Mouse (Mus musculus) layer of hippocampus, adult 9-10 months (tissue): ENCODE measurements at regions not wholly inside any gene's neighbourhood (a gene's known extent, or its start where the extent isn't known, plus 50 kb on each side); places are given as distances from the start of the nearest gene placed in this dataset.

Experiments
- DNase-seq: peaks from one replicate; pipeline ENCODE4 v3.0.0; 2022; ENCODE audit warnings: low spot score

DNA sequence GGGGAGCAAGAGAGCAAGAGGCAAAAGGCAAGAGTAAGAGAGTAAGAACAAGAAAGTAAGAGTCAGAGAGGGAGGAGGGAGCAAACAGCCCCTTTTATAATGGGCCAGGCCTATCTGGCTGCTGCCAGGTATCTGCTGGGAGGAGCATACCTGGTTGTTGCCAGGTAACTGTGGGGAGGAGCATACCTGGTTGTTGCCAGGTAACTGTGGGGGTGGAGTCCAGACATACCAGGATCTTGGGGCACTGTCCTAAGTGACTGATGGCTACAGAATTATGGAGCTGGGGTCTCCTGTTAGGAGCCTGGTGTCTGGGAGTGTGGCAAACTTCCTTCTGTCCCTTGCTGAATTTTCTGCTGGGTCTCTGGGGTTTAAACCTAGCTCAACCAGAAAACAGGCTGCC is 469.8 kb upstream of the Syt1 start:
- DNase-seq = no peak

DNA sequence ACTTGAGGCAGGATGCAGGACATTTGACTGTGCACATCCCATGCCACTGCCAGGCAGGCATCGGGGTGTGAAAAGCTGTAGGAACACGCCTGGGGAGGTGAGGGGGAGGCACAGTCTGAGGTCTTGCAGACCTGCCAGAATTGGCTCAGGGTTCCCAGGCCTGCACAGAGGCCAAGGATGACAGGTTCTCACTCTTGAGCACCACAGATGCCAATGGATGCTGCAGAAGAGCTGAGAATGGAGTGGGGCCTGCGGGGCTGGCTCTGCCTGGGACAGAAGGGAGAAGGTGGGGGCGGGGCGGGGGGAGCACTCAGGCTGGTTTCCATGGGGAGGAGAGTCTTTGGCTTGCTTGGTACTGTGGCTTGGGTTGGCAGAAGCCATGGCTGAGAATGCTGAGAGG is 469.2 kb upstream of the Syt1 start:
- DNase-seq = no peak

DNA sequence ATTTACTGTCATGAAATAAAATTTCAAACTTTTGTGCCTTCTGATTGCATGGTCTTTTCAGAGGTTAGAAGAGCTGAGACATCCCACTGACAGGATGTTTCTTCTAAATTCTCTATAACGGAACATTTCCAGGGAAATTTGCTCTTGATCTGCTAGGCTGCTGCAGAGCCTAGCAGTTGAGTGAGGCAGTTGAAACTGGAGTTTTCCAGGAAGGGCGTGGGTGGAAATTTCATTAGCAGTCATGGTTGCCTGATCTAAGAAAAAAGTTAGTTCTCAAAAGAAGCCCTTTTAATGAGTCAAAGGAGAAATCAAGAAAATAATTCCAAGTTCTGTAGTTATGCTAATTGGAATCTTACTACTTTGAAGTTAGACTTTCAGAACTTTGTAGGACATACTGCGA is 455.7 kb upstream of the Syt1 start:
- DNase-seq = no peak

DNA sequence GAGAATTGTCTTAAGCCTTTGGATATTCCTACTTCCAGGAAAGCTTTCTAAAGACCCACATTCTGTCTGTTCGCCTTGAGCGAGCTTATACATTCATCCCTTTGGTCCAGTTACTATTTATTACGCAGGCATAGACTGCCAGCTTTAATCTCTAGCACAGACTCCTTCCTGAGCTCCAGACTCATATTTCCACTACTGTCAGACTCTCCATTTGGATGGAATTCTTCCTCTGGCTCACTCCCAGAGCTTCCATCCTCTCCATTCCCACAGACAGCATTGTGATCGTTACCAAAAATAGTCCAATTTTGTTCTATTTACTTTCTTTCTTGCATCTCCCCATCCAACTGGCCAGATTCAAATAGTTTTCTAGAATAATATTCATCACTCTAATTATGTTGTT is 420.3 kb upstream of the Syt1 start:
- DNase-seq = no peak

DNA sequence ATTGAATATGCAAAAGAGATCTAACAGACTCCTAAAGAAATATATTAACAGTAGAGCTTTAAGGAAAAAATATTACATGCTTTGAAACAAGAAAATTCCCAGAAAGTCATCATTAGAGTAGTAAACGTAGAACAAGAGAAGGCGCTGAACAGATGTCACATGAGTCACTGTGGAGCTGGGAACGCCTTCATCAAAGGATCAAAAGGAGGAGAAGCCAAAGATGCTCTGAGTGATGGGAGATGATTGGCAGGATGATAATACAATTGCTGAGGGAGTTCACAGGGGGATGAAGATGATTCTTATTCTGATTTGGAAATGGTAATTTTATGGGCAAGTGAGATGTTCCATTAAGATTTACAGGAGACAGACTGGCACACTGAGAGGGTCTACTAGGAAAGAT is 417.1 kb upstream of the Syt1 start:
- no peak for DNase-seq

DNA sequence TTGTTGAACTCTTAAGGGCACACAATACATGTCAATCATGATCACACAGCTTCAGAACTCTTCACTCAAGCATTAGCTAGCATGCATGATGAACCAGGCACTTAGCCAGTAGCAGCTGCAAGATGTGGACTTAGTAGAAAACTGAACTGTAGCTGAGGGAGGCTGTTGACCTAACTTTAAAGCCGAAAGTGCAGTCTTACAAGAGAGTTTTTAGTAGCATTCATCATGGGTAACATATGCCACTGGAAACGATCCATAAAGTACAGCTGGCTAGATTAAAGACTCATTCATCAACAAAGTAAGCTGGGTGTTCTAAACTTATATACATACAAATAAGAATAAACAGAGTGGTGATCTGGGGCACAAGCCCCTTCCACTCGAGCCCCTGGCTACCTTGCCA is 396.2 kb upstream of the Syt1 start:
- no peak for DNase-seq

DNA sequence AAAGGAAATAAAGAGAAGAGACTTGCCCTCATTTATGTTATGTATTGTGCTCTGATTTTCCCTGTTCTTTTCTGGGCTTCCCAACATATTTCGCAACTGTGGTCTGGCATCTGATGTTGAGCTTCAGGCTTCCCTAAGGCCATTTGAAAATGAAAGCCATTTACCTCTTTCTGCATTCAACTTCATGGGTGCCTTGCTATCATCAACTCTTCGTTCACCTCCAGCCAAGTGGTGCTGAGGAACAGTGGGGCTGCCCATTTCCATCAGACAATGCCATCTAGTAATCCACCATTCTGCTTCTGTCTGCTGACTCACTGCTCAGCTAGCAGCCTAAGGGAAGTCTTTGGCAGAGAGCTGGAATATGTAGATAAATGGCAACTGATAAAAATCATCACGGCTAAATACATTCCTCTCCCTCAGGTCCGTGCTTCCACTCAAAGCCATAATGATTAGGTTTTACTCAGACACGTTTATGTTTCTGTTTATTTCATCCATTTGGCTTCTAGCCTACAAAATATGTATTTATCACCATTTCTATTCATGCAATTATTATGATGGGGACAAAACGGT is 394.4 kb upstream of the Syt1 start:
- DNase-seq = no peak

DNA sequence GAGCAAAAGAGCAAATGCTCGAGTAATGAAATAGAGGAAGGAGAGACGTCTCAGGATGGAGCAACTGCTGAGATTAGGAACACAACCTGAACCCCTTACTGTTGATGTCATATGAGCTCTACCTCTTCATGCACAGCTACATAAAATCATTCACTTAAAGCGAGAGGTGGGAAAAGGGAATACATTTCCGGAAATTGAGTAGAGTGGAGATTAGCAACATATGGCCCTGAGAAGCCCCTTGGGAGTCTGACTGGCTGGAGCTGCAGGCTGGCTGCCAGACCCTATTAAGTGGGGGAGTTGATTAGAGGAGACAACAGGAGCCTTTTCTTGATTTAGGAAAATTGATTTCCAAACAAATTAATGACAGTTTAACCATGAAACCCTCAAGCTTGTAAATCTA is 373.0 kb upstream of the Syt1 start:
- DNase-seq = no peak

DNA sequence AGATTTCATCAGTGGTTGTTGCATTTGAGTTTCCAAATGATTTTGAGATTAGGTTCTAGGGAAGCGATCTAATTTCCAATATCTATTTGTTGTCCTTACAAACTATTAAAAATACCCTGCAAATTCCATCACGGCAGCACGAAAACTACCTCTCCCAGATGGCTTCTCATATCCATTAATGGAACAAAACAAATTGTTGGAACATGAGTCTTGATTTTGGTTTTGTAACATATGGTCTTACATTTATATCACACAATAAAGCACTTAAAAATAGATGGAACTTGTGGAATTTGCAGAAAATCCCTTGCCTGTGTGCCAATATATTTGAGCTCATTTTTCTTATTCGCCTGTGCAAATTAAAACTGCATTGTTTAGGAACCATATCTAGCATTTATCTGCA is 368.1 kb upstream of the Syt1 start:
- peak; percentile 33 for DNase-seq

DNA sequence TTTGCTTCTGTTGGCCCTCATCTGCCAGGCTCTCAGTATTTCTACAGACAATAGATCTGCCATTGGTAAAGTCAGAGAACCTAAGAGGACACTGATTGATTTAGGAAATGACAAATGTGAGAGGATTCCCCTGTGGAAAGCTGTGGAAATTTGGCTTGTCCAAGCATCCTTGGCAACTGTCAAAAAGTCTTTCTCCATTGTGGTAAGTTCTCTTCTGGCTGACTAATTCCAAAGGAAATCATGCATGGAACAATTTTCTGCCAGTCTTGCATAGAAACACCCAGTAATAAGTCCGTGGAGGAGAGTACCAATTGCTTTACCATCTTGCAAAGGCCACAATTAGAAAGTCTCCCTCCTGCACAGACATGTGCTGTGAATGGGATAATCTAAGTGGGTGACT is 349.4 kb upstream of the Syt1 start:
- no peak for DNase-seq

DNA sequence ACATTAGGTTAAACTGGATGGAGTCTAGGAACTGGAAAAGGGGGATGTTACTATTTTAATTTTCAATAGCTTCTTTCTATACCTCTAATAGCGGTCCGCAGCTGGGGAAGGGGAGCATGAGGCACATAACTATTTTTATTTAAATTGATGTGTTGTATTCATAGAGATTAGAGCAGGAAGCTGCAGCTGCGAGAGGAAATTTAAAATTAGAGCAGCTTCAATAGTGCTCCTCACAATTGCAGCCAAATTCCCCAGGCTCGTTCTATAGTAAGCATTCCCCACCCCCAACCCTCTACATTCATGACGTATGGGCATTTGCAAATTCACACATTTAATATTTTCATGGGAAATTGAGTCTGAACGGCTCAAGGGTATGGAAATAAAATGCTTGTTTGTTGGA is 348.0 kb upstream of the Syt1 start:
- no peak for DNase-seq

DNA sequence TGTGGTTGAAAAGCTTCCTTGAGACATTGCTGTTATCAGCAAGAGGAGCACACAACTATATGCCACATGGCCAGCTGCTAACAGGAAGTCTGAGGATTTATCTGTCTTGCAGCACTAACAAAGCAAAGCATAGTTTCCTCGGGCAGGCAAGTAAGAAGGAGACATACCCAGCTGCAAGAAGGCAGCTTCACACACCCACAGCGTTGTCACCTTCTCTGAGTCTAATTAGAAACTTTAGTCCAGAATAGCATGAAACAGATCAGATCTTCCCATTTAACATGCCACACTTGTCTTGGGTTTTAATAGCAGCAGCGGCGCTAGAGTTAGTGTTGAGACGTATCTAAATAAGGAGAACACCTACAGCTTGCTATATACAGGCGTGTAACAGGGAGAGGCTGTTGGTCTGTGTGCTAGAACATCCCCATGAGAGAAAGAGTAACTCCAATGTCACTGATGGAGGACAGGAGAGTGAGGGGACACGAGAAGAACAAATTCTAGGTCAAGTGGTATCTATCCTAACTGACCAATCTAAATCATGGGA is 322.1 kb upstream of the Syt1 start:
- DNase-seq = no peak

DNA sequence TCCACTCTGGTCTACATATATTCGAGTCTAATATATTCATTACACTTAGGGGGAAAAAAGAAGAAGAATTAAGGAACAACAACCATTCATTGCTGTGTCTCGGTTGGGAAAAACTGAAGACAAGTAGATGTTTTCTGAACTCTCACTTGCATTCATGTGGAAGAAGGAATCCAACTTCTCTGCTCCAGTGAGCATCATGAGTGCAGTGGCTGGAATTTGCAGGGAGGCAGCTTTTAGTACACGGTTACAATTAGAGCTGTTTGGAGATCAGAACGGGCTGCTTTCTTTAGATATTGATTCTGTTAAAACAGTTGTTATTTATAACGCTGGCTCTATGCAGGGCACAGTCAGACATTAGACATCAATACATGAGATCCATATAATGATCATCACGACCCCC is 298.5 kb upstream of the Syt1 start:
- no peak for DNase-seq

DNA sequence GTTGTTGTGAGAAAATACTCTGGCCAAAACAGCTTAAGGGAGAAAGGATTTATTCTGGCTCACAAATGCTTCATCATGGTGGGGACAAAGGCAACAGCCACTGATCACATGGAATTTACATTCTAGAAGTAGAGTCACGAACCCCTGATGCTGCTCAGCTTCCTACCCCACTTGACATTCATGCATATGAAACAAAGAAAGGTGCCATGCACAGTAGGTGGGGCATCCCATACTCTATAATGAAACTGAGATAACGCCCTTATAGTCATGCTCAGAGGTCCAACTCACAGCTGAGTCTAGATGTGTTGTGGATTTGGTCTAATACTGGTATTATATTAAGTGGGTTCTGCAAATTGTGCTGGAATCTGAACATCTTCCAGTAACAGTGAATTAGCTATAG is 289.4 kb upstream of the Syt1 start:
- no peak for DNase-seq

DNA sequence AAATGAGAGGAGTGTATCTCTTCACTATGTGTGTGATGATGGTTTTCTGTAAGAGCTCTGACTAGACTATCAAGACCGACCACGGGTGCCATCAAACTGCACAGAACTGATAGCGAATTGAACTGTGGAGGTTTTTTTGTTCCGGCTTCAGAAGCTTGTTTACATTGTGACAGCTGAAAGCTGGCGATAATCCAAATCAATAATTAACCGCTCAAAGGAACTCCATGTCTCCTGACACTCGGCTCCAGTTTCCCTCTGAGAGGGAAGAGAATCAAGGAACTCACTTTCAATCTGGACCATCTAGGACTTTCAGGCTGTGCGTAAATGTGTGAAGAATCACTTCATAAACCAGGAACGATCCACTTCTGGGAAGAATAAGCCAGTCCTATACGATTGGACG is 289.0 kb upstream of the Syt1 start:
- DNase-seq = no peak

DNA sequence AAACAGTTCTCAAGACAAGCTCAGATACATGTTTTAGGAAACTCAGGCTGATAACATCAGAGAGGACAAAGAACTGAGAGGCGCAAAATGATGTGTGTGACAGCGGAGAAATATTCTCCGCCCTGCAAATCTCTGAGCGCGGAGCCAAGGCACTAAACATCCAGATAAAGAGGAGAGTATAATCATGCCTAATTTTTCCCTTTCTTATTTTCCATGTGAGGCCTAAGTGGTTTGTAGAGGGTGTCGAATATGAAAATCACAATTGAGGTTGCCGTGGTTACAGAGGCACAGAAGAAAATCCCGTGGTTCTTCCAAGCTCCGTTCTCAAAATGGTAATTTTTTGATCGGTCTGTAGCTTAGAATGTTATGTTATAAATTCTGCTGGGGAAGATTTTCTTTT is 272.6 kb upstream of the Syt1 start:
- DNase-seq = no peak

DNA sequence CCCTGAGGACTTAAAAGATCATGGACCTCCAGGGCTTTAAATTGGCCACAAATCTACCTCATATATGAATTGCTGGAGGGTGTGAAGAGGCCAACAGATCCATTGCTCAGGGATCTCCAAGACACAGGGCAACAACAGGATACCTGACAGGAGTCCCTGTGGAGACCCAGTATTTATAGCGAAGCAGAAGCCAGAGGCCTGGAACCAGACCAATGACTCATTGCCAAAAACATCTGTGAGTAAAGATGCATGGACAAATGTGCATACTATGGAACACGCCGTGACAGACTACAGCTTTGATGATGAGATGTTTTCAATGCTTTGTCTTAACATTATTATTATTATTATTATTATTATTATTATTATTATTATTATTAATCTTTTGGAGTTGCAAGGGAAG is 239.0 kb upstream of the Syt1 start:
- no peak for DNase-seq

DNA sequence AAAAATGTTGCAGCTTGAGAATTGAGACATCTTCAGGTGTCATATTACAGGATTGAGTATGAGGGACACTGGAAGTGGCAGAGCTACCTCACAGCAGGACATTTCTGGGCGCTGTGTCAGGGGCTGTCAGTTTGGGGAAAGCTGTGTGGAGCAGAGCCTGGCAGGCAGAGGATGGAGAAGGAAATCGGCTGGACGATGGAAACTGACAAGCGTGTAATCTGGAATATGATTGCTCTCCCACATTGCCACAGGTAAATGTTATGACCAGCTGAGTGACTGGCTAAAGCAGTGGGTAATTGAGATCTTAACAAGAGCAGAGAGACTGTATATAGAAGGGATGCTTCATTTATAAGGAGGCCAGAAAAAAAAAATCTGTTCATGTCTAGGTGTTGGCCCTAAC is 235.5 kb upstream of the Syt1 start:
- no peak for DNase-seq

DNA sequence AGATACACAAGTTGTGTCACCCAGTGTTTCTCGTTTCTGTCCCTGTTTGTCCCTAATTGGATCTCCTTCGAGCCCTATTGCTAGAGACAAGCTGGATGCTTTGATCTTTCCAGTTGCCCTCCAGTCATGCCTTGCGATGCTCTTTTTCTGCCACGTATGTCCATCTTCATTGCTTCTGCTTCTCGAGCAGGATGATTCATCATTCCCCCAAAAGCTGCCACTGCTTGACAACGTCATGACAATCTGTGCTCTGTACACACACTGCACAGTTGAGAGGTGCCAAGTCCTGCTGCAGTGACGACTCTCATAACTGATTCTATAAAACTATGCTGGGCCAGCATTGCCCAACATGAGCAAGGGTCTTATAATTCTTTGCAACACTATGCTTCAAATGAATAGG is 226.2 kb upstream of the Syt1 start:
- peak; percentile 7 for DNase-seq

DNA sequence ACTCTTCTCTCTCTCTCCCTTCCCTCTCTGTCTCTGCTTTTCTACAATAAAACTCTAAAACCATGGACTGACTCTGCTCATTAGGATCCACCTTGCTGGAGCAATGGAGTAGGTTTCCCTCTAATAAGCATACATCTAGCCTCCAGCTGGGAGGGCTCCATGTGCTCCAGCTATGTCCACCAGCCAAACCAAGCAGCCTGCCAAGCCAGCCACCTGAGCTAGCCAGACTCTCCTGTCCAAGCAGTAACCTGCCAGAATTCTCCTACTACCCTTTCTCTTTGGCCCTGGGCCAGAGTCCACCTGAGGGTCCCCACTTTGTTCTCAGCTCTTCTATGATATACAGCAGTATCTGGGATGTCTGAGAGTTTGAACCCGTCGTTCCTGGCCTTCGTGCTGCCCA is 216.2 kb upstream of the Syt1 start:
- no peak for DNase-seq

DNA sequence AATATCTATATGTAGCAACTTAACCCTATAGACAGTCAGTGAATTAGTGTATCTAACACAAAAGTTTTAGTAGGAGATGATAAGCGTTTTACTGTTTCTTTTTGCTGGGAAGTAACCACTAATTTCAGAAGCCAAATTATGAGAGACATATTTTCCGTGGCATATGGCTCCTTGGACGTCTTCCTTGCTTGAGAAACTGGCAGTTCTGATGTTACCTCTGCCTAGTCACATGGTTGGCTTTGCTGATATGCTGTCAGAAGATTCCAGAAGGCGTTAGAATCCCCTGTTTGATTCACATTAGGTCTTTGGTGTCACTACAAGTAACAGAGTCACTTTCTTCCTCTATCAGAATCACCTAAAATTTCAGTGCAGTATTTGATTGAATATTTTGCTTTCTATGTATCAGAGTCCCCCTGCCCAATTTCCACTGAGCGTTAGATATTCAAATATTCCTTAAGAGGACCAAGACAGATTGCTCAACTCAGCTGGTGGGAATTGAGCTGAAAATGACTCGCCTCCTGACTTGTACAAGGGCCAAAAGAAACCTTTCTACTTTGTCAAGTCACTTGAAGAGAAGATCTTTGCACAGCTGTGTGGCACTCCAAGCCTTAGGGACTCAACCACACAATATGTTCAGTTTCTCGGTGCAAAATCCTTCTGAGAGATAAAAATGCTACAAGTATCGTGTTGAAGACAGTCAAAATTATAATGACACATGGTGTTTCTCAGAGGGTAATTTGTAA is 178.2 kb upstream of the Syt1 start:
- peak; percentile 16 for DNase-seq

DNA sequence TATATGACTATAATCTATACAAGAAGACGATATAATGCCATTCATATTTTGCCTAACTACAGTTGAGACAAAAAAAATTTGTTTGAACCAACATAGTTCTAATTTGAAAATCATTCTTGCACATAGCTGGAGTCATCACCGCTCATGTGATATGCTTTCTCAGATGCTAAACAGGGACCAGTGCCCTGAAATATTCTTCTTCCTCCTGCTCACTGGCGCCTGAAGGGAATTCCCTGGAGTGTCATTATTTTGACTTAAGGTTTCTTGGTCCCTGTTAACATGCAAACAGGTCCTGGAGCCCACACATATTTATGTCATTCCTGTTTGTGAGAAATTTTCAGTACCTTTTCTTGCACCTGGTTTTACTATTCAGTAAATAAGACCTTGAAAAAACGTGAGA is 177.5 kb upstream of the Syt1 start:
- DNase-seq = no peak

DNA sequence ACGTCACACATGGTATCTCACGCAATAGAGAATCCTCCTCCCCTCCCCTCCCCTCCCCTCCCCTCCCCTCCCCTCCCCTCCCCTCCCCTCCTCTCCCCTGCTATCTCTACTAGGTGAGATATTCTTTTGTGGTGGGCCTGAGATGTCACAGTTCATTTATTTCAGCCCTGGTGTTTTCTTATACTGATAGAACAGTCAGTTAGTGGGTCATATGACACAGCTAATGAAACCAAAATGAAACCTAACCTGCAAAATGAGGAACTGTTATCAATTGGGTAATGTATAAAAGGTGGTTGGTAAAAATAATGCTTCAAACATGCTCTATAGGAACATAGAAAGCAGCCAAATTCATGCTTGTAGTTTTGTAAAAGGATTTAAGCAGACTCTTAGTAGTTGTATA is 174.5 kb upstream of the Syt1 start:
- no peak for DNase-seq

DNA sequence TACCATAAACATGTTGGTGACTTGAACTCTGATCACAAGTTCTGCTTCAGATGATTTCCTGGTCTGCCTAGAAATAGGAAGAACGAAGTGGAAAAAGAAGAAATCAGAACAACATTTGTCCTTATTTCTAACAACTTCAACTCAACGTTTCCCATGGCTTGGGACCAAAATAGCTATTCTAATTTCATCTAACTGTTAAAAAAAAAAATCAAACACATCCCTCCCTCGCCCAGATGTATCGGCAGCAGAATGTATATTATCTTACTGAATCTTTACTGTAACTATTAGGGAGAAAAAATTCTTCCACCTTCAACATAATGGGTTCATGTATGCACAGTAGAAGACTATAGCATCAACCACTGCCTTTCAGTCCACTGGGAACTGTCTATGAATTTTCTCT is 169.7 kb upstream of the Syt1 start:
- no peak for DNase-seq
